Mouse (Mus musculus) embryonic fibroblast, embryonic 13.5 days (primary cell): ENCODE measurements around the gene Unk.

Source experiments
- CTCF ChIP-seq: IDR thresholded peaks from 2 replicates; pipeline ENCODE4 v1.5.1; 2011; ENCODE audit warnings: mild to moderate bottlenecking, control low read depth, low read length, moderate library complexity, borderline replicate concordance; ENCODE audit not compliant: insufficient read depth
- POLR2A ChIP-seq: IDR thresholded peaks from 2 replicates; pipeline ENCODE4 v1.6.1; 2011; ENCODE audit warnings: low read depth, mild to moderate bottlenecking, control low read depth, low read length, moderate library complexity

DNA sequence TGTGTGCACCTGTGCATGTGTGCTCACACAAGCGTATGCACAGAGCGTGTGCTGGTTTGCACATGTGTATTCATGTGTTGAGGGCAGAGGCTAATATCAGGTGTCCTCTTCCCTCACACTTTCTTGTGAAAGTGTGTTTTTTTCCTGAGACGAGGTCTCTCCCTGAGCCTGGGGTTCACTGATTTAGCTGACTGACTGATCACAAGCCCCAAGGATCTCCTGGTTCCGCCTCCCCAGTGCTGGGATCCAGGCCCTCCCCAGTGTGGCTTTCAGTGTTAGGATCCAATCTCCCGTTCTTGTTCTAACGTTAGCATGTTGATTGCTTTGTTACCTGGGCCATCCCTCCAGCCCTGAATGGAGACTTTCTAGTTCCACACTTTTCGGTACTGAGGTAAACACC is 70.7 kb downstream of the Unk start:
- no peak for TF ChIP-seq POLR2A
- TF ChIP-seq CTCF = no peak
